Mouse (Mus musculus): Measurements from ENCODE around the gene Psrc1. TPM values are rescaled to one million over a fixed set of nuclear protein-coding genes. Genes with fewer than 3 reads are reported as not detected.

The Psrc1 gene
- total and polyA plus RNA-seq, 2 experiments from 2014 or later: 5.0 to 17.5 TPM

- no peaks in the 10 kb centered on the region for H3K27me3 ChIP-seq (ENCODE audit: control insufficient read depth, insufficient read depth, low read length)
- TF ChIP-seq EP300 (IDR thresholded peaks at IDR 0.05; ENCODE audit: low read depth) (no peak), CTCF (IDR thresholded peaks at IDR 0.05; ENCODE audit: low read depth) (no peak)
- H3K4me2 ChIP-seq (ENCODE audit: low read depth, low read length): peak overlapping the region; percentile 32; the same call in 1 of the 2 replicates
- no peaks in the 10 kb centered on the region for H3K9me3 ChIP-seq (replicated peaks; ENCODE audit: control insufficient read depth, low read length)
- H3K27ac ChIP-seq (ENCODE audit: low read depth): peak overlapping the region; percentile 53
- ATAC-seq (ENCODE audit: insufficient read depth, low read depth): peak; percentile 85
- DNase-seq (ENCODE audit: low spot score): peak; percentile 62
- H3K4me3 ChIP-seq (ENCODE audit: low read depth, low read length): no peak overlapping the region
- WGBS: 68% methylated on average over 17 of the region's 17 CpGs
- H3K36me3 ChIP-seq (replicated peaks; ENCODE audit: control insufficient read depth, insufficient read depth, low read length): peaks cover 59% of the 10 kb centered on the region
- H3K4me1 ChIP-seq (ENCODE audit: control insufficient read depth, insufficient read depth): no peaks in the 10 kb centered on the region
- no peak overlapping the region for H3K9ac ChIP-seq (replicated peaks; ENCODE audit: low read depth, low read length)
Observed at GRCm38 (mm10) chr3:108435701-108436379, 52.2 kb downstream of the Psrc1 start.

- no peak for ATAC-seq (ENCODE audit: insufficient read depth, low read depth)
- 74% methylated on average over 7 of the region's 7 CpGs for WGBS
- H3K9me3 ChIP-seq (replicated peaks; ENCODE audit: control insufficient read depth, low read length): no peaks in the 10 kb centered on the region
- no peak overlapping the region for H3K4me3 ChIP-seq (ENCODE audit: low read depth, low read length)
- H3K27me3 ChIP-seq (ENCODE audit: control insufficient read depth, insufficient read depth, low read length): no peaks in the 10 kb centered on the region
- no peak for DNase-seq (ENCODE audit: low spot score)
- peak overlapping the region; percentile 32; the same call in 1 of the 2 replicates for H3K4me2 ChIP-seq (ENCODE audit: low read depth, low read length)
- no peak overlapping the region for H3K27ac ChIP-seq (ENCODE audit: low read depth)
- no peak overlapping the region for H3K9ac ChIP-seq (replicated peaks; ENCODE audit: low read depth, low read length)
- peaks cover 54% of the 10 kb centered on the region for H3K36me3 ChIP-seq (replicated peaks; ENCODE audit: control insufficient read depth, insufficient read depth, low read length)
- H3K4me1 ChIP-seq (ENCODE audit: control insufficient read depth, insufficient read depth): no peaks in the 10 kb centered on the region
- TF ChIP-seq CTCF (IDR thresholded peaks at IDR 0.05; ENCODE audit: low read depth) (no peak), EP300 (IDR thresholded peaks at IDR 0.05; ENCODE audit: low read depth) (no peak)
Observed at GRCm38 (mm10) chr3:108436380-108436714, 52.7 kb downstream of the Psrc1 start.

Other genes starting within 250 kb of the Psrc1 start
- gene Gnai3, start 237.7 kb upstream of the Psrc1 start, total RNA-seq (2014; rRNA removed; ENCODE audit: low replicate concordance): 30.2 and 41.0 TPM in 2 replicates
- 35.8 and 37.4 TPM in 2 replicates for gene Gnai3, start 237.7 kb upstream of the Psrc1 start, polyA plus RNA-seq (2015; fragmentation: Nextera tagmentation; extraction: Ambion mirVana)
- gene Gpr61, start 229.0 kb upstream of the Psrc1 start, total RNA-seq (2014; rRNA removed; ENCODE audit: low replicate concordance): 0.04 TPM in 1 of 2 replicates, not detected in the other
- 0.05 and 0.11 TPM in 2 replicates for gene Gpr61, start 229.0 kb upstream of the Psrc1 start, polyA plus RNA-seq (2015; fragmentation: Nextera tagmentation; extraction: Ambion mirVana)
- 5.0 and 11.9 TPM in 2 replicates for gene Amigo1, start 197.5 kb upstream of the Psrc1 start, total RNA-seq (2014; rRNA removed; ENCODE audit: low replicate concordance)
- 3.5 and 3.8 TPM in 2 replicates for gene Amigo1, start 197.5 kb upstream of the Psrc1 start, polyA plus RNA-seq (2015; fragmentation: Nextera tagmentation; extraction: Ambion mirVana)
- 4.0 and 4.7 TPM in 2 replicates for gene Cyb561d1, start 182.6 kb upstream of the Psrc1 start, total RNA-seq (2014; rRNA removed; ENCODE audit: low replicate concordance)
- gene Cyb561d1, start 182.6 kb upstream of the Psrc1 start, polyA plus RNA-seq (2015; fragmentation: Nextera tagmentation; extraction: Ambion mirVana): 3.4 and 3.5 TPM in 2 replicates
- gene Atxn7l2, start 172.9 kb upstream of the Psrc1 start, total RNA-seq (2014; rRNA removed; ENCODE audit: low replicate concordance): 3.1 and 6.0 TPM in 2 replicates
- 4.1 and 4.3 TPM in 2 replicates for gene Atxn7l2, start 172.9 kb upstream of the Psrc1 start, polyA plus RNA-seq (2015; fragmentation: Nextera tagmentation; extraction: Ambion mirVana)
- 1.8 and 2.0 TPM in 2 replicates for gene Sypl2, start 157.2 kb upstream of the Psrc1 start, total RNA-seq (2014; rRNA removed; ENCODE audit: low replicate concordance)
- gene Sypl2, start 157.2 kb upstream of the Psrc1 start, polyA plus RNA-seq (2015; fragmentation: Nextera tagmentation; extraction: Ambion mirVana): 0.56 and 0.65 TPM in 2 replicates
- gene Psma5, start 126.9 kb upstream of the Psrc1 start, total RNA-seq (2014; rRNA removed; ENCODE audit: low replicate concordance): 82.6 and 104 TPM in 2 replicates
- gene Psma5, start 126.9 kb upstream of the Psrc1 start, polyA plus RNA-seq (2015; fragmentation: Nextera tagmentation; extraction: Ambion mirVana): 177 and 180 TPM in 2 replicates
- gene Sort1, start 99.8 kb upstream of the Psrc1 start, total RNA-seq (2014; rRNA removed; ENCODE audit: low replicate concordance): 33.5 and 34.4 TPM in 2 replicates
- gene Sort1, start 99.8 kb upstream of the Psrc1 start, polyA plus RNA-seq (2015; fragmentation: Nextera tagmentation; extraction: Ambion mirVana): 6.7 and 7.4 TPM in 2 replicates
- 49.3 and 60.6 TPM in 2 replicates for gene Mybphl, start 18.9 kb upstream of the Psrc1 start, total RNA-seq (2014; rRNA removed; ENCODE audit: low replicate concordance)
- 90.0 and 123 TPM in 2 replicates for gene Mybphl, start 18.9 kb upstream of the Psrc1 start, polyA plus RNA-seq (2015; fragmentation: Nextera tagmentation; extraction: Ambion mirVana)
- gene Celsr2, start 31.7 kb downstream of the Psrc1 start, total RNA-seq (2014; rRNA removed; ENCODE audit: low replicate concordance): 3.5 and 5.5 TPM in 2 replicates
- 1.2 and 1.9 TPM in 2 replicates for gene Celsr2, start 31.7 kb downstream of the Psrc1 start, polyA plus RNA-seq (2015; fragmentation: Nextera tagmentation; extraction: Ambion mirVana)
- 40.3 and 55.3 TPM in 2 replicates for gene Sars, start 61.4 kb downstream of the Psrc1 start, total RNA-seq (2014; rRNA removed; ENCODE audit: low replicate concordance)
- 74.4 and 77.7 TPM in 2 replicates for gene Sars, start 61.4 kb downstream of the Psrc1 start, polyA plus RNA-seq (2015; fragmentation: Nextera tagmentation; extraction: Ambion mirVana)
- gene 1700013F07Rik, start 150.3 kb downstream of the Psrc1 start, total RNA-seq (2014; rRNA removed; ENCODE audit: low replicate concordance): not detected in 2 replicates
- not detected in 2 replicates for gene 1700013F07Rik, start 150.3 kb downstream of the Psrc1 start, polyA plus RNA-seq (2015; fragmentation: Nextera tagmentation; extraction: Ambion mirVana)
- 0.04 and 0.62 TPM in 2 replicates for gene 5330417C22Rik, start 152.7 kb downstream of the Psrc1 start, total RNA-seq (2014; rRNA removed; ENCODE audit: low replicate concordance)
- 0.34 and 1.6 TPM in 2 replicates for gene 5330417C22Rik, start 152.7 kb downstream of the Psrc1 start, polyA plus RNA-seq (2015; fragmentation: Nextera tagmentation; extraction: Ambion mirVana)
- 22.4 and 34.6 TPM in 2 replicates for gene Tmem167b, start 178.6 kb downstream of the Psrc1 start, total RNA-seq (2014; rRNA removed; ENCODE audit: low replicate concordance)
- 25.4 and 25.8 TPM in 2 replicates for gene Tmem167b, start 178.6 kb downstream of the Psrc1 start, polyA plus RNA-seq (2015; fragmentation: Nextera tagmentation; extraction: Ambion mirVana)
- 6.0 and 9.9 TPM in 2 replicates for gene Taf13, start 187.9 kb downstream of the Psrc1 start, total RNA-seq (2014; rRNA removed; ENCODE audit: low replicate concordance)
- 29.6 and 30.3 TPM in 2 replicates for gene Taf13, start 187.9 kb downstream of the Psrc1 start, polyA plus RNA-seq (2015; fragmentation: Nextera tagmentation; extraction: Ambion mirVana)
- 4.3 and 8.5 TPM in 2 replicates for gene Wdr47, start 207.4 kb downstream of the Psrc1 start, total RNA-seq (2014; rRNA removed; ENCODE audit: low replicate concordance)
- 4.3 and 5.2 TPM in 2 replicates for gene Wdr47, start 207.4 kb downstream of the Psrc1 start, polyA plus RNA-seq (2015; fragmentation: Nextera tagmentation; extraction: Ambion mirVana)